Mouse (Mus musculus): ENCODE measurements around the gene Olfr1348. TPM values are rescaled to one million over a fixed set of nuclear protein-coding genes. Genes with fewer than 3 reads are reported as not detected.

Olfr1348 gene
- not detected in 2 replicates for polyA plus RNA-seq (2021; fragmentation: Nextera tagmentation)
- long read RNA-seq, experiment 1 = 0 reads
- long read RNA-seq, experiment 2 = 0 reads

GRCm38 (mm10) chr7:6508648-6509047 is at the start of gene Olfr1348:
Olfr1348 (minus strand) TSS chr7:6508748.

GRCm38 (mm10) chr7:6522850-6523249 is 14.3 kb upstream of the Olfr1348 start, which contains the start of gene Olfr1349:
Olfr1349 (minus strand) TSS chr7:6522950.

GRCm38 (mm10) chr7:6499655-6500054 is 8.9 kb downstream of the Olfr1348 start, which contains the start of gene Olfr1347:
Olfr1347 (minus strand) TSS chr7:6499755.

DNA sequence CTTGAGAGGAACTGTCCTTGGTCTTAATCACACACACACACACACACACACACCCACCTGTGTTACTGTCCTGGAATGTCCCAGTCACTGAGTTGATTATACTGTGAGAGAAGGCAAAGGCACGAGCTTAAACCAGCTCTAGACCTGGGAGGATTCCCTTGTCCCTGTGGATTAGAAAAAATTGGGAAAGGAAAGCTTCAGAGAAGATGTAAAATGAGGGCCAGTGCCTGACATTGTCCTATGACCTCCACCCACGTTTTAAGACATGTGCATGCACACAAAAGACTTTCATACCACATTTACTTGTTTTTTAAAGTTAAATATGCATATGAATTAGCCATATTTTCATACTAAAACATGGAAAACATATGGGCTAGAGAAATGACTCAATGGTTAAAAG is 21.7 kb downstream of the Olfr1348 start, which contains the start of gene Olfr5:
Gene Olfr5, minus strand, starts transcription at position 101 of the 400 bp plus-strand sequence.

DNA sequence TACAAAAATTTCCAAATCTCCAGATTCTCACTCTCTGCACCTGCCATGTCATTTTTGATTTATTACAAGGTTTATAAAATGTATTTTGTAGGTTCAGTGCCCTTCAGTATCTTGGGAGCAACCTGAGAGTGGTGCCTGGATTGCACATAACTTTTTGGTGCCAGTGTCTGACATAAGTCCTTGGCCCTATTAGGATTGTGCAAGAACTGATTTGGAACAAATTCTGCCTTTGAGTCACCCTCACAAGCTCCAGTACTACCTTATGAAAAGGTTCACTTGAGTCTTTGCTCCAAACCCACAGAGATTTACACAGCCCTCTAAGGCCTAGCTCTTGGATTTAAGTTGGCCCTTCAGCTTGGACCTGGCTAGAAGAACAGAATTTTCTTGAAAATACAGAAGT is 41.6 kb downstream of the Olfr1348 start, which contains the start of gene Olfr1346:
Gene Olfr1346, plus strand, starts transcription at position 151 of the 400 bp plus-strand sequence.

GRCm38 (mm10) chr7:6455868-6456267 is 52.7 kb downstream of the Olfr1348 start, which contains the start of gene Olfr1336:
Olfr1336 (plus strand) TSS chr7:6456168.

Other genes with a start within 250 kb of the Olfr1348 start
- gene Zfp667, start 222.2 kb downstream of the Olfr1348 start, polyA plus RNA-seq (2021; fragmentation: Nextera tagmentation) = 13.7 and 16.4 TPM in 2 replicates
- gene Zfp583, start 177.5 kb downstream of the Olfr1348 start, polyA plus RNA-seq (2021; fragmentation: Nextera tagmentation) = 6.0 and 7.6 TPM in 2 replicates
- 1.6 and 1.8 TPM in 2 replicates for gene Gm3854, start 165.0 kb downstream of the Olfr1348 start, polyA plus RNA-seq (2021; fragmentation: Nextera tagmentation)
- gene Zfp78, start 145.5 kb downstream of the Olfr1348 start, polyA plus RNA-seq (2021; fragmentation: Nextera tagmentation) = 2.5 and 3.9 TPM in 2 replicates
- gene Zfp28, start 125.5 kb downstream of the Olfr1348 start, polyA plus RNA-seq (2021; fragmentation: Nextera tagmentation) = 3.8 and 4.9 TPM in 2 replicates
- gene Smim17, start 110.0 kb downstream of the Olfr1348 start, polyA plus RNA-seq (2021; fragmentation: Nextera tagmentation) = 3.7 and 4.4 TPM in 2 replicates
- gene Gm20715, start 98.5 kb downstream of the Olfr1348 start, polyA plus RNA-seq (2021; fragmentation: Nextera tagmentation) = 0.06 and 0.09 TPM in 2 replicates
- gene Olfr1344, start 70.1 kb downstream of the Olfr1348 start, polyA plus RNA-seq (2021; fragmentation: Nextera tagmentation) = 1.4 and 1.7 TPM in 2 replicates
- gene Olfr1336, start 52.6 kb downstream of the Olfr1348 start, polyA plus RNA-seq (2021; fragmentation: Nextera tagmentation) = 0.05 TPM in 1 of 2 replicates, not detected in the other
- gene Olfr1346, start 41.6 kb downstream of the Olfr1348 start, polyA plus RNA-seq (2021; fragmentation: Nextera tagmentation) = not detected in 2 replicates
- gene Olfr5, start 21.8 kb downstream of the Olfr1348 start, polyA plus RNA-seq (2021; fragmentation: Nextera tagmentation) = not detected in 2 replicates
- not detected in 2 replicates for gene Olfr1347, start 9.0 kb downstream of the Olfr1348 start, polyA plus RNA-seq (2021; fragmentation: Nextera tagmentation)
- gene Olfr1349, start 14.2 kb upstream of the Olfr1348 start, polyA plus RNA-seq (2021; fragmentation: Nextera tagmentation) = not detected in 2 replicates
- not detected in 2 replicates for gene Olfr1350, start 56.1 kb upstream of the Olfr1348 start, polyA plus RNA-seq (2021; fragmentation: Nextera tagmentation)
- 0.98 and 2.4 TPM in 2 replicates for gene Zim1, start 187.7 kb upstream of the Olfr1348 start, polyA plus RNA-seq (2021; fragmentation: Nextera tagmentation)
- 38.3 and 40.4 TPM in 2 replicates for gene Peg3, start 221.7 kb upstream of the Olfr1348 start, polyA plus RNA-seq (2021; fragmentation: Nextera tagmentation)
- gene Usp29, start 221.8 kb upstream of the Olfr1348 start, polyA plus RNA-seq (2021; fragmentation: Nextera tagmentation) = 3.4 and 4.3 TPM in 2 replicates